Mouse (Mus musculus) small intestine, adult 2 months (tissue): Measurements from ENCODE around the gene Zdhhc21.

Experiments used
- CTCF ChIP-seq: fragments of 200-500 bp; IDR thresholded peaks from 2 replicates; pipeline ENCODE4 v1.5.1; 2012; ENCODE audit warnings: low read depth, mild to moderate bottlenecking, control low read depth, inconsistent platforms, low read length, moderate library complexity, mixed read lengths; ENCODE audit not compliant: insufficient replicate concordance, insufficient read length; ENCODE audit errors: extremely low read depth
- POLR2A ChIP-seq: fragments of 200-500 bp; IDR thresholded peaks from 2 replicates; pipeline ENCODE4 v1.6.1; 2012; ENCODE audit warnings: low read depth, mild to moderate bottlenecking, control low read depth, inconsistent platforms, low read length, moderate library complexity

DNA sequence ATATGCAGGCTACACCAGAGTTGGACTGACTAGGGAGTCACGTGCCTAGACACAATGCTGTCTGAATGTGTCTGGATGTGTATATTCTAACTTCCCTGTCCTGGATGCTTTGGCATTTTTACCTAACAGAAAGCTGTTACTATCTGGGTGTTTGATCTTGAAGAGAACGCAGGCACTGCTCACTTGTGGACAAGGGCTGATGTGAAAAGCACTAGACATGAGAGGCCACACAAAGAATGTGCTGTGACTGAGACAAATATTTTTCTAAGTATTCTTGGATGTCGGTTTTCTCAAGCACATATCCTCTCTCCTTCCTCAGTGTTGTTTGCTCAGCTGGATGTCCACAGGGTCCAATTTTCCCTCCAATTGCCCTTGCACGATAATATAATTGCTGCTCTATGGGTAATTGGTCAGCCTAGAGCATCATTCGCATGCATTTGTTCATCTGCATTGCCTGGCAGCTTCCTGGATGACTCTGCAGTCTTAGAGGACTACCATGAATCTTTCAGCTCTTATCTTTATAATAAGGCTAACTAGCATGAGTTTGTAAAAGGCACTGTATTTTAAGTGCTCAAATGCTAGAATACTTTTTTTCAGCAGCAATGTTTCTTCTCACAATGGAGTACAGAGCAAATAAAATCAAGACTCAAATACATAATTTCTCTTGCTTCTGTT is 66.7 kb downstream of the Zdhhc21 start:
- TF ChIP-seq CTCF, result no peak
- no peak for TF ChIP-seq POLR2A
